Mouse (Mus musculus): ENCODE results near the gene Ptprb.

Ptprb gene

GRCm38 (mm10) chr10:116422551-116422950, 147.2 kb downstream of the Ptprb start:
- no peak for DNase-seq (ENCODE audit: low spot score)

GRCm38 (mm10) chr10:116424921-116425320, 149.6 kb downstream of the Ptprb start:
- no peak for DNase-seq (ENCODE audit: low spot score)

- DNase-seq (ENCODE audit: low spot score), result no peak
Measured at GRCm38 (mm10) chr10:116426176-116426575, 150.9 kb downstream of the Ptprb start.

GRCm38 (mm10) chr10:116428026-116428780, 152.9 kb downstream of the Ptprb start:
- DNase-seq (ENCODE audit: low spot score), result no peak

GRCm38 (mm10) chr10:116432421-116432820, 157.1 kb downstream of the Ptprb start:
- DNase-seq (ENCODE audit: low spot score), result no peak

- no peak for DNase-seq (ENCODE audit: low spot score)
Measured at GRCm38 (mm10) chr10:116435455-116435854, 160.1 kb downstream of the Ptprb start.
